8 mouse cellular contexts compared by ENCODE assay signal in genomic region chr5:137072079-137072960, GRCm38 (mm10). TPM values are rescaled to one million over a fixed set of nuclear protein-coding genes. Genes with fewer than 3 reads are reported as not detected.
A peak's percentile ranks its signal among the peaks of the same experiment; 100 is the strongest.
DNase-seq lines count a peak whose midpoint lies in the region; ATAC-seq and TF ChIP-seq lines count a peak whose summit lies in the region.

Gene Serpine1, minus strand, starts transcription at chr5:137072268.

- CTCF ChIA-PET in Patski (lab: Charles Lee), result interaction anchor here (1.1 to 2.5 kb wide), 2 partner anchors 30 to 32 kb away, joined by 3 to 12 read pairs; no protein-coding TSS in a partner anchor

- in situ Hi-C loops in Patski (cut with MboI; ENCODE audit: low pct_unique_long_range_greater_than_20kb), result loop anchor here (5.0 kb wide), 1 partner anchor 40 kb away; no protein-coding TSS in a partner anchor

- ATAC-seq in Patski, result peak; percentile 61
- ATAC-seq in forebrain, postnatal 0 days, result peak; percentile 97
- ATAC-seq in lung, postnatal 0 days, result peak; percentile 87

- peak within 1 kb of the TSS; percentile 35 for H3K4me3 ChIP-seq in cerebellum, adult 2 months (replicated peaks; ENCODE audit: insufficient read depth, low read depth, low read length)
- peak within 1 kb of the TSS; percentile 17; the same call in 1 of the 2 replicates for H3K4me3 ChIP-seq in forebrain, postnatal 0 days (ENCODE audit: low read depth, low read length)
- H3K4me3 ChIP-seq in lung, postnatal 0 days (ENCODE audit: low read depth, low read length), result peak within 1 kb of the TSS; percentile 33

- no peaks in the 10 kb centered on the region for H3K36me3 ChIP-seq in forebrain, postnatal 0 days (ENCODE audit: insufficient read depth)
- no peaks in the 10 kb centered on the region; the same call in 1 of the 2 replicates for H3K36me3 ChIP-seq in lung, postnatal 0 days (ENCODE audit: insufficient read depth, low read length)

- H3K9ac ChIP-seq in forebrain, postnatal 0 days, result no peak within 1 kb of the TSS
- peak within 1 kb of the TSS; percentile 27; the same call in 1 of the 2 replicates for H3K9ac ChIP-seq in lung, postnatal 0 days (replicated peaks; ENCODE audit: low read depth)

- peak; percentile 20; the same call in 1 of the 2 replicates for TF ChIP-seq EP300 in lung, postnatal 0 days (IDR thresholded peaks at IDR 0.05)

- TF ChIP-seq CTCF in Patski (IDR thresholded peaks at IDR 0.05), result no peak
- TF ChIP-seq CTCF in cerebellum, adult 2 months (IDR thresholded peaks at IDR 0.05; ENCODE audit: borderline replicate concordance, insufficient read depth, low read depth, low read length), result no peak
- TF ChIP-seq CTCF in forebrain, postnatal 0 days (IDR thresholded peaks at IDR 0.05; ENCODE audit: low read depth), result no peak
- TF ChIP-seq CTCF in lung, postnatal 0 days (IDR thresholded peaks at IDR 0.05), result no peak

- peak; percentile 100 for DNase-seq in Patski (ENCODE audit: low read depth, low spot score)
- peak; percentile 46 to 48 for DNase-seq in cerebellum, adult 2 months
- DNase-seq in forebrain, postnatal 0 days, result peak; percentile 82
- DNase-seq in heart, postnatal 4 days, result peak; percentile 92
- peak; percentile 76 for DNase-seq in layer of hippocampus, adult 9-11 months
- DNase-seq in lung, postnatal 0 days (ENCODE audit: low spot score), result peak; percentile 97
- peak; percentile 9 for DNase-seq in retina, postnatal 7 days (ENCODE audit: low read depth, low spot score)
- DNase-seq in urinary bladder, postnatal 4 days (ENCODE audit: low spot score in 2 of 2), result peak; percentile 80 to 83

- POLR2A ChIA-PET in Patski (lab: Charles Lee), result interaction anchor here (0.8 to 2.8 kb wide), 3 partner anchors 11 to 34 kb away, joined by 3 to 19 read pairs (median 5); no protein-coding TSS in a partner anchor

- WGBS in cerebellum, adult 2 months, result 7% methylated on average over 23 of the region's 23 CpGs
- 15% methylated on average over 23 of the region's 23 CpGs for WGBS in forebrain, postnatal 0 days
- 5% methylated on average over 23 of the region's 23 CpGs for WGBS in lung, postnatal 0 days

- peaks cover 30% of the 10 kb centered on the region for H3K4me1 ChIP-seq in cerebellum, adult 2 months (ENCODE audit: control insufficient read depth, insufficient read depth, low read length)
- H3K4me1 ChIP-seq in forebrain, postnatal 0 days (ENCODE audit: insufficient read depth), result no peaks in the 10 kb centered on the region; the same call in 1 of the 2 replicates
- peaks cover 40% of the 10 kb centered on the region for H3K4me1 ChIP-seq in lung, postnatal 0 days (ENCODE audit: insufficient read depth, low read depth, low read length)

- peak within 1 kb of the TSS; percentile 42 for H3K4me2 ChIP-seq in forebrain, postnatal 0 days (ENCODE audit: low read depth)
- peak within 1 kb of the TSS; percentile 56 for H3K4me2 ChIP-seq in lung, postnatal 0 days (replicated peaks; ENCODE audit: low read depth, low read length)

- H3K27ac ChIP-seq in cerebellum, adult 2 months (ENCODE audit: insufficient read depth, low read length), result no peak within 1 kb of the TSS
- H3K27ac ChIP-seq in forebrain, postnatal 0 days (ENCODE audit: low read depth, low read length), result peak within 1 kb of the TSS; percentile 22; the same call in 1 of the 2 replicates
- H3K27ac ChIP-seq in lung, postnatal 0 days (ENCODE audit: low read length), result peak within 1 kb of the TSS; percentile 90

- H3K27me3 ChIP-seq in Patski, result no peaks in the 10 kb centered on the region
- no peaks in the 10 kb centered on the region for H3K27me3 ChIP-seq in cerebellum, adult 2 months (ENCODE audit: control insufficient read depth, insufficient read depth, low read length)
- H3K27me3 ChIP-seq in forebrain, postnatal 0 days (ENCODE audit: insufficient read depth, low read length), result no peaks in the 10 kb centered on the region
- no peaks in the 10 kb centered on the region for H3K27me3 ChIP-seq in lung, postnatal 0 days (replicated peaks; ENCODE audit: insufficient read depth, low read length)

- no peak for TF ChIP-seq POLR2A in cerebellum, adult 2 months (IDR thresholded peaks at IDR 0.05; ENCODE audit: borderline replicate concordance, insufficient read depth, low read length)

- no peaks in the 10 kb centered on the region for H3K9me3 ChIP-seq in forebrain, postnatal 0 days (ENCODE audit: low read length)
- no peaks in the 10 kb centered on the region for H3K9me3 ChIP-seq in lung, postnatal 0 days (ENCODE audit: low read length)

RNA-seq across cellular contexts. Expression of gene Serpine1, which starts in this region (rescaled TPM):
- 151 TPM for polyA plus RNA-seq in Patski (2021)
- 0.38 and 0.48 TPM in 2 replicates for polyA plus RNA-seq in cerebellum, adult 2 months (2012; rRNA removed)
- 1.2 and 3.1 TPM in 2 replicates for total RNA-seq in forebrain, postnatal 0 days (2014; rRNA removed)
- 0.06 and 0.28 TPM in 2 replicates for polyA plus RNA-seq in forebrain, postnatal 0 days (2015; fragmentation: Nextera tagmentation; extraction: Ambion mirVana)
- 10 to 100 TPM; 13.4 to 14.0 TPM for total RNA-seq in heart, postnatal 4 days (2021)
- 0.88 and 1.1 TPM in 2 replicates for polyA plus RNA-seq in lung, postnatal 0 days (2015; fragmentation: Nextera tagmentation; extraction: Ambion mirVana)

Comparison
In these comparisons a context has a peak if more than half of its experiments do, and no peak if none do; other contexts are left out.
1. RNA of gene Serpine1 (polyA plus RNA-seq): 151 TPM in Patski (single experiment); 0.88 to 1.1 TPM in lung, postnatal 0 days, 0.38 to 0.48 TPM in cerebellum, adult 2 months and 0.06 to 0.28 TPM in forebrain, postnatal 0 days; every median in the first group is over 10 times any median in the second.
2. Peak in DNase-seq and H3K4me3 ChIP-seq in cerebellum, adult 2 months; RNA of the gene not detected or under 1 TPM.
3. DNase-seq: peak in every context shown above with its lines; median percentile 100 in Patski; 97 in lung, postnatal 0 days; 92 in heart, postnatal 4 days; 82 in forebrain, postnatal 0 days; 82 in urinary bladder, postnatal 4 days; 76 in layer of hippocampus, adult 9-11 months; 47 in cerebellum, adult 2 months; 9 in retina, postnatal 7 days.
4. Peak in every context shown above with its lines, with median percentiles within 50 percentile points of each other: ATAC-seq and H3K4me3 ChIP-seq.